Mouse (Mus musculus): ENCODE measurements around the gene Nkx1-2. TPM values are rescaled to one million over a fixed set of nuclear protein-coding genes. Genes with fewer than 3 reads are reported as not detected.
A peak's percentile ranks its signal among the peaks of the same experiment; 100 is the strongest.

Nkx1-2 gene
- polyA plus RNA-seq, 1 experiment from 2014 or later: 2.6 TPM

DNA sequence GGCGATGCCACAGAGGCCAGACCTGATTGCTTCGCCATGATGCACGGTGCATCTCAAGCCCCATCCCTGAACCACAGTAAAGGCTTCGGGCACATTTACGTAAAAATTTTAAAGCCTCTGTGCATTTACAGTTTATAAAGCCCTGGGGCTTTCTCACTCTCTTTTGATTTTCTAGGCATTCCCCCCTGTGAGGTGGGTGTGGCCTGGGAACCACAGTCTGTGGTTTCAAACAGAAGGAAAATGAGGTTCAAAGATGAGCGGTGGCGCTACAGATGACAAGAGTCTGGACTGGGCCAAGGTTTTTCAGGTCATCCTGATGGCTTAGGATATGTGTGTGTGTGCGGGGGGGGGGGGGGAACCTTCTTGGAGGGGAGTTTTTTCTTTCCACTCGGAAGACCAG is 589 bp upstream of the Nkx1-2 start:
- Histone ChIP-seq H3K4me2 (replicated peaks) (peak overlapping the region; percentile 64), H3K4me1 (peaks cover 40% of the 10 kb centered on the region)

DNA sequence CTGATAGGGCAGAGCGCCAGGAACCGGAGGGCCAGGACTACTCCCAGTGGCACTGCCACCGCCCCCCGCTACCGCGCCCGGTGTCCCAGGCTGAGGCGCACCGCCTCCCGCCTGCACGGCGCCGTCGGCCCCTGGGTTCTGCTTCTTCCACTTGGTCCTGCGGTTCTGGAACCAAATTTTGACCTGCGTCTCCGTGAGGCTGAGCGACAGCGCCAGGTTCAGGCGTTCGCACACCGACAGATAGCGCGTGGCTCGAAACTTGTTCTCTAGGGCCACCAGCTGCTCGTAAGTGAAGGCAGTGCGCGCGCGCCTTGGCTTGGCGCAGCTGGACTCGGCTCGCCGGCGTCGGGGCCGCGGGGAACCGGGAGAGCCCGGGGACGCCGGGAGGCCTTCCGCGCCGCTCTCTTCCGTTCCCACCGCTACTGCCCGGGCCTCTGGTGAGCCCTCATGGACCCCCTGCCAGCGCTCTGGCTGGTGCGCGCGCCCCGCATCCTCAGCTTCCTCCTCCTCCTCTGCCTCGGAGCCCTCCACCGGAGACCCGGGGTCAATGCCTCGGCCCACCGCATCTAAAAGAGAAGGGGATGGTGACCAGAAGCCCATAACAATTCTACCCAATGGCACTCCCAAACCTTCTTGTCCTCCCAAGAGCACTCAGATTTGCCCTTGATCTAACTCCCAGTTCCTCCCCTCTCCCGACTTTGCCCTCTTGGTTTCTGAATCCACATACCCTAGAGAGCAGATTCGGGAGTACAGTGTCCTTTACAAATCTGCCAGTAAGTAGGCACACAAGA is 2.0 kb downstream of the Nkx1-2 start:
- no peak for ATAC-seq (ENCODE audit: low FRiP score, low read depth)
- Histone ChIP-seq H3K9ac (replicated peaks) (peak overlapping the region; percentile 34; the same call in 1 of the 2 replicates), H3K4me2 (replicated peaks) (peak overlapping the region; percentile 76), H3K9me3 (no peaks in the 10 kb centered on the region), H3K36me3 (no peaks in the 10 kb centered on the region), H3K4me3 (peak overlapping the region; percentile 45), H3K27ac (replicated peaks) (no peak overlapping the region), H3K27me3 (peaks cover 85% of the 10 kb centered on the region), H3K4me1 (peaks cover 40% of the 10 kb centered on the region)
- under 1% methylated on average over 51 of the region's 60 CpGs for WGBS

More for the DNA sequence above, 589 bp upstream of the Nkx1-2 start:
- peak overlapping the region; percentile 38 for H3K4me3 ChIP-seq
- H3K27ac ChIP-seq (replicated peaks): no peak overlapping the region
- no peak for ATAC-seq (ENCODE audit: low FRiP score, low read depth)
- H3K9me3 ChIP-seq: no peaks in the 10 kb centered on the region
- WGBS: 0% methylated on average over 9 of the region's 9 CpGs
- no peak overlapping the region; the same call in 1 of the 2 replicates for H3K9ac ChIP-seq (replicated peaks)
- peaks cover 94% of the 10 kb centered on the region for H3K27me3 ChIP-seq
- H3K36me3 ChIP-seq: no peaks in the 10 kb centered on the region

- ATAC-seq (ENCODE audit: low FRiP score, low read depth): no peak
- Histone ChIP-seq H3K27me3 (peaks cover 78% of the 10 kb centered on the region), H3K9ac (replicated peaks) (peak overlapping the region; percentile 34; the same call in 1 of the 2 replicates), H3K36me3 (no peaks in the 10 kb centered on the region), H3K4me2 (replicated peaks) (peak overlapping the region; percentile 76), H3K27ac (replicated peaks) (no peak overlapping the region), H3K9me3 (no peaks in the 10 kb centered on the region), H3K4me3 (peak overlapping the region; percentile 45), H3K4me1 (peaks cover 40% of the 10 kb centered on the region)
- WGBS: 6% methylated on average over 26 of the region's 26 CpGs
These were observed 2.7 kb downstream of the Nkx1-2 start for GRCm38 (mm10) chr7:132596557-132597250.

- Histone ChIP-seq H3K4me3 (no peak overlapping the region), H3K27ac (replicated peaks) (no peak overlapping the region), H3K9ac (replicated peaks) (no peak overlapping the region), H3K9me3 (no peaks in the 10 kb centered on the region), H3K27me3 (peaks cover 69% of the 10 kb centered on the region), H3K4me1 (peaks cover 37% of the 10 kb centered on the region), H3K36me3 (no peaks in the 10 kb centered on the region), H3K4me2 (replicated peaks) (no peak overlapping the region)
- no peak for ATAC-seq (ENCODE audit: low FRiP score, low read depth)
- 79% methylated on average over 3 of the region's 3 CpGs for WGBS
These were observed 3.6 kb downstream of the Nkx1-2 start for GRCm38 (mm10) chr7:132595787-132596186.

GRCm38 (mm10) chr7:132594325-132594724 is 5.1 kb downstream of the Nkx1-2 start:
- Histone ChIP-seq H3K27me3 (peaks cover 54% of the 10 kb centered on the region), H3K9me3 (no peaks in the 10 kb centered on the region), H3K27ac (replicated peaks) (no peak overlapping the region), H3K9ac (replicated peaks) (no peak overlapping the region), H3K36me3 (no peaks in the 10 kb centered on the region), H3K4me2 (replicated peaks) (no peak overlapping the region), H3K4me1 (peaks cover 22% of the 10 kb centered on the region), H3K4me3 (no peak overlapping the region)
- 91% methylated on average over 2 of the region's 2 CpGs for WGBS
- no peak for ATAC-seq (ENCODE audit: low FRiP score, low read depth)

- Histone ChIP-seq H3K27me3 (peaks cover 49% of the 10 kb centered on the region), H3K9ac (replicated peaks) (no peak overlapping the region), H3K4me2 (replicated peaks) (no peak overlapping the region), H3K36me3 (no peaks in the 10 kb centered on the region), H3K4me1 (peaks cover 17% of the 10 kb centered on the region), H3K4me3 (no peak overlapping the region), H3K27ac (replicated peaks) (no peak overlapping the region), H3K9me3 (no peaks in the 10 kb centered on the region)
- 76% methylated on average over 2 of the region's 2 CpGs for WGBS
- no peak for ATAC-seq (ENCODE audit: low FRiP score, low read depth)
These were observed 5.7 kb downstream of the Nkx1-2 start for GRCm38 (mm10) chr7:132593762-132594161.

DNA sequence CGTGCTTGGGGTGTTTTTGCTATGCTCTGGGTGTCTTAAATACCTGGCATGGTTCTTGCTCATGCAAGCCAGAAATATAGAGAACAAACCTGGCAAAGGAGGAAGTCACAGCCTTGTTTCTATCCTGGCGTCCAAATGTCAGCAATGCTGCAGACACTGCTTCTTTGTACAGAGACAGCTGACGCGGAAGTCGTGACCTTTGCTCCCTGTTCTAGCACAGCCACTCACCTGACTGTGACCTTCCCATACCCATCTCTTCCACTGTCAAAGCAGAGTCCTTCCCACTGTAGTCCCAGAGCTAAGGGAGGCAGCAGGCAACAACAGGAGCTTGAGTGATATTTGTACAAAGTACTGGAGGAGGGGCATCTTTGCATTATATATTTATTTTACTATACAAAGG is 9.8 kb downstream of the Nkx1-2 start:
- Histone ChIP-seq H3K27me3 (peaks cover 9% of the 10 kb centered on the region; the same call in 1 of the 2 replicates), H3K36me3 (no peaks in the 10 kb centered on the region), H3K4me1 (no peaks in the 10 kb centered on the region), H3K4me3 (no peak overlapping the region), H3K9ac (replicated peaks) (no peak overlapping the region), H3K4me2 (replicated peaks) (no peak overlapping the region), H3K9me3 (no peaks in the 10 kb centered on the region), H3K27ac (replicated peaks) (no peak overlapping the region)
- ATAC-seq (ENCODE audit: low FRiP score, low read depth): no peak
- 68% methylated on average over 5 of the region's 5 CpGs for WGBS

DNA sequence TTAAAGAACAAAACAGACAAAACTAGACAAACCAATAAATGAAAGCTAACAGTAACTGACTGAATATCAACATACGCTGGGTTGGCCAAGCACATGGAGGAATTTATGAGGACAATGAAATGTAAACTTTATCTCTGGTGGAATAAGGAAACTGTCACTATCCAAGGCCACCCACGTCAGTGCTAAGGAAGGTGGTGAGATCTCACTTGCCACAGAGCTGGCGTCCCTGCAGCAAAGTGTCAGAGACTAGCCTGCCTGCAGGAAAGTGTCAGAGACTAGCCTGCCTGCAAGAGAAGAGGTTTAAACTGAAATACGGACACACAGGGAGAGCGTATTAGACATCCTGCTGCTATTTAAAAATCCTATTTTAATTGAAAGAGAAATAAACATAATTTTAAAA is 12.3 kb downstream of the Nkx1-2 start:
- Histone ChIP-seq H3K27ac (replicated peaks) (no peak overlapping the region), H3K9ac (replicated peaks) (no peak overlapping the region), H3K27me3 (no peaks in the 10 kb centered on the region), H3K9me3 (no peaks in the 10 kb centered on the region), H3K36me3 (no peaks in the 10 kb centered on the region), H3K4me3 (no peak overlapping the region), H3K4me2 (replicated peaks) (no peak overlapping the region), H3K4me1 (no peaks in the 10 kb centered on the region)
- no peak for ATAC-seq (ENCODE audit: low FRiP score, low read depth)
- WGBS: 76% methylated on average over 5 of the region's 5 CpGs

GRCm38 (mm10) chr7:132585695-132586491 is 13.5 kb downstream of the Nkx1-2 start:
- Histone ChIP-seq H3K9me3 (no peaks in the 10 kb centered on the region), H3K4me3 (no peak overlapping the region), H3K36me3 (no peaks in the 10 kb centered on the region), H3K4me1 (no peaks in the 10 kb centered on the region), H3K27ac (replicated peaks) (no peak overlapping the region), H3K27me3 (0 out of 2 replicates have a peak, but pooled peaks cover under 1% of the 10 kb centered on the region), H3K9ac (replicated peaks) (no peak overlapping the region), H3K4me2 (replicated peaks) (no peak overlapping the region)
- ATAC-seq (ENCODE audit: low FRiP score, low read depth): no peak
- WGBS: 77% methylated on average over 3 of the region's 3 CpGs

- H3K27me3 ChIP-seq: peaks cover 27% of the 10 kb centered on the region
- WGBS: 94% methylated on average over 2 of the region's 2 CpGs
These were observed 18.0 kb downstream of the Nkx1-2 start for GRCm38 (mm10) chr7:132581441-132581840.

GRCm38 (mm10) chr7:132580511-132580910 is 18.9 kb downstream of the Nkx1-2 start:
- WGBS: 76% methylated on average over 6 of the region's 6 CpGs

More at GRCm38 (mm10) chr7:132581441-132581840, 18.0 kb downstream of the Nkx1-2 start:
- Histone ChIP-seq H3K27ac (replicated peaks) (no peak overlapping the region), H3K36me3 (no peaks in the 10 kb centered on the region), H3K9me3 (no peaks in the 10 kb centered on the region), H3K4me2 (replicated peaks) (no peak overlapping the region), H3K4me1 (no peaks in the 10 kb centered on the region), H3K9ac (replicated peaks) (no peak overlapping the region), H3K4me3 (no peak overlapping the region)
- no peak for ATAC-seq (ENCODE audit: low FRiP score, low read depth)

More at GRCm38 (mm10) chr7:132580511-132580910, 18.9 kb downstream of the Nkx1-2 start:
- Histone ChIP-seq H3K4me1 (peaks cover 2% of the 10 kb centered on the region; the same call in 1 of the 2 replicates), H3K27ac (replicated peaks) (no peak overlapping the region), H3K4me2 (replicated peaks) (no peak overlapping the region), H3K27me3 (peaks cover 27% of the 10 kb centered on the region), H3K36me3 (no peaks in the 10 kb centered on the region), H3K9ac (replicated peaks) (no peak overlapping the region), H3K9me3 (no peaks in the 10 kb centered on the region), H3K4me3 (no peak overlapping the region)
- no peak for ATAC-seq (ENCODE audit: low FRiP score, low read depth)
